Mouse (Mus musculus) E14TG2a.4 (cell line): Measurements from ENCODE around the gene Tob2.

ENCODE experiments used
- CTCF ChIP-seq: conservative IDR thresholded peaks from 2 replicates; pipeline ENCODE4 v1.5.1; 2014; ENCODE audit warnings: low read length
- POU5F1 ChIP-seq: IDR thresholded peaks from 2 replicates; pipeline ENCODE4 v1.6.1; 2014; ENCODE audit warnings: low read length, borderline replicate concordance

- TF ChIP-seq CTCF (no peak), POU5F1 (no peak)
These were observed 56.4 kb downstream of the Tob2 start, which contains the start of gene Tef for GRCm38 (mm10) chr15:81802001-81802890.
